Mouse (Mus musculus): ENCODE data around the gene Trappc10. TPM values are rescaled to one million over a fixed set of nuclear protein-coding genes. Genes with fewer than 3 reads are reported as not detected.

Gene Trappc10
- total RNA-seq, 4 experiments from 2014 or later: 59.1 to 66.4 (median 60.2) TPM

DNA sequence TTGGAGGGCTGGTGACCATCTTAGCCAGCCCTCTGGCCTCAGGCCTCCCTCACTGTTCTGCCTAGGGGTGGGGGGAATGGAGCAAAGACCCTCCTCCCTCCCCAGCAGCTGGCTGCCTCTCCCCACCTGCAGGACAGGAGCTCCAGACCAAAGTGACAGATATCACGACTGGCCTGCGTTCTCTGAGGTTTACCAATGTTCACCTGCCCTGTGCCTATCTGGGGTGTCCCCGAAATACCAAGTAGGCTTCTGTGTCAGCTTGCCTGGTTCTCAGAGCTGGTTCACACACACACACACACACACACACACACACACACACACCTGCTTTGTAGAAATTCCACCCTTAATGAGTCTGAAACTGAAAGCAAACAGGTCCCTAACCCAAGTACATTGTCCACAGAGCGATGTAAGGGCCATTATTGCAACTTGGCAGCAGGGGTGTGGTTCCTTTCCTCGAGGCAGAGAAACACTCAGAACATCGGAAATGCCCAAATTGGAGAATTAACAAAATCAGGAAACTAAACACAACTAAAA, 13.8 kb upstream of the Trappc10 start:
- DNase-seq: no peak

- peak; percentile 83 for DNase-seq
Measured at GRCm38 (mm10) chr10:78255646-78256059, 11.2 kb upstream of the Trappc10 start.

DNA sequence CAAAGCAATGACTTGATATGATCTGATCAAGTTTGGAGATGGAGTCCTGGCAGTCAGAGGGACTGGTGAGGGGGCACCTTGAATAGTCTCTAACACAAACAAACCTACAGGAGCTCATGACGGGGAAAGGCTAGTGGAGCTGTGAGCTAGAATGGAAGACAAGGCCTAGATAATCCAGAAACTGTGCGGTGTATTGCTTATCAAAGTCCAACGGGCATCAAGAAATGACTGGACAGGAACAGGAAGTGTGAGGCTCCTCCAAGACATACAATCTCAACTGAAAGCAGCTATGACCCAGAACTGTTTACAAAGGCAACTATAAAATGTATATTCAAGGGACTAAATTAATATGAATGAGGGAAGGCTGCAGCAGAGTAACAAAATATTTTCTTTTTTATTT, 2.8 kb upstream of the Trappc10 start:
- no peak for DNase-seq

GRCm38 (mm10) chr10:78246725-78247124, 2.3 kb upstream of the Trappc10 start:
- DNase-seq: no peak

DNA sequence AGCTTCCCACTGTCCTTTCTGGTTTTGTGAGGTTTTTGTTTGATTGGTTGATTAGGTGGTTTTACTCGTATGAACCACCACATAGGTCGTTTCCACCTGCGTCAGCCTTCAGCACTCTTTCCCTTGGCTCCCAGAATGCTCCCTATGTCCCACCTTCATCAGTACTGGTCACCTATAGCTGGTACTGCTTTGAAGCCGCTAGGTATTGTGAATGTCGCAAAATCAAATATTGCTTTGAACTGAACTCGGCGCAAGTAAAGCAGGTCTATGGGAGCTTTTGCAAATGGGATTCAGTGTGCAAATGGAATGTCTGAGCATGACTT, 745 bp upstream of the Trappc10 start:
- no peak for DNase-seq

GRCm38 (mm10) chr10:78244058-78244437, 393 bp downstream of the Trappc10 start:
- DNase-seq: no peak

DNA sequence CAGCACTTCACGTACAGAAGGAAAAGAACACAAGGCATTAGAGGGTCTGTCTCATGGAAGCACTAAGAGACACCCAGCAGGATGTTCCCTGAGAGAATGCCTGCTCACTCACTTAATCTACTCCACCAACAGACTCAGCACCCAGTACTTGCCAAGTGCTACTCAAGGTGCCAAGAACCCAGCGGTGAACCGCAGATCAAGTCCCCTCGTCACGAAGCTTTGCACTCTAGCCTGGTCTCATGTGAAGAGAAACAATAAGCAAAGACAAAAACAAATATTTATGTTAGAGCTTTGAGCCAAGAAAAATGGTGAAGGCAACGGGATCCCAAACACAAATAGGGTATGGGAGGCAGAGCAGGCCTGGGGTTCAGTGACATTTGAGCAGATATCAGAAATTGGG, 5.5 kb downstream of the Trappc10 start:
- no peak for DNase-seq

GRCm38 (mm10) chr10:78238297-78238696, 6.1 kb downstream of the Trappc10 start:
- DNase-seq: no peak

DNA sequence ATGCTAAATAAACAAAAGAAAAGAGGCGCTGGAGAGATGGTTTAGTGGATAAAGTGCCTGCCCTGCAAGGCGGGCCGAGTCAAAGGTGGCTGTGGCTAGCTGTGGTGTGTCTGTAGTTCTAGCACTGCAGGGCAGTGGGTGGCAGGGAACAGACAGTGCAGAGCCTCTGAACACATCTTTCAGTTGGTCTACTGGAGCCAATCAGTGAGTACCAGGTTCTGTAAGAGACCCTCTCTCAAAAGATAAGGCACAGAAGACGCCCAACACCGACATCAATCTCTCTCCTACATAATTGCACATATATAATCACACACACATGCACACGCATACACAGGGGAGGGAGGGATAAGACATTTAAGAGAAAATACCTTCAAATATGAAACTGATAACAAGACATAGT, 6.6 kb downstream of the Trappc10 start:
- DNase-seq: no peak

- DNase-seq: no peak
Measured at GRCm38 (mm10) chr10:78236885-78237629, 7.4 kb downstream of the Trappc10 start.

- DNase-seq: no peak
Measured at GRCm38 (mm10) chr10:78233756-78234155, 10.7 kb downstream of the Trappc10 start.

GRCm38 (mm10) chr10:78233161-78233560, 11.3 kb downstream of the Trappc10 start:
- no peak for DNase-seq

GRCm38 (mm10) chr10:78232301-78232980, 12.0 kb downstream of the Trappc10 start:
- DNase-seq: no peak

DNA sequence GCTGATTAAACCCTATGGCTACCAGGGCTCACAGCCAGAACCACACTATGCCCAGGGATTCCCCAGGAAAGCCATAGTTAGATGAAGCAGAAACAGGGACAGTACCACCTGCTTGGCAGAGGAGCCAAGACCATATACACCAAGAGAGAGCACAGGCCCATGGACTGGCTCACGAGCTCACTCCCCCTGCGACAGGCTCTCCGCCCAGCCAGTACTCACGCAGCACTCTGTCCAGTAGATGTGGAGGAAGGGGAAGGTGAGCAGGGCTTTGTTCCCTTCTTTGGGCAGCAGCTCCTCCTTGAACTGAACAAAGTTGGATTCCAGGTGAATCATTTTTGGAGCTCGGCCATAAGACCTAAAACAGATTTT, 15.9 kb downstream of the Trappc10 start:
- DNase-seq: no peak

DNA sequence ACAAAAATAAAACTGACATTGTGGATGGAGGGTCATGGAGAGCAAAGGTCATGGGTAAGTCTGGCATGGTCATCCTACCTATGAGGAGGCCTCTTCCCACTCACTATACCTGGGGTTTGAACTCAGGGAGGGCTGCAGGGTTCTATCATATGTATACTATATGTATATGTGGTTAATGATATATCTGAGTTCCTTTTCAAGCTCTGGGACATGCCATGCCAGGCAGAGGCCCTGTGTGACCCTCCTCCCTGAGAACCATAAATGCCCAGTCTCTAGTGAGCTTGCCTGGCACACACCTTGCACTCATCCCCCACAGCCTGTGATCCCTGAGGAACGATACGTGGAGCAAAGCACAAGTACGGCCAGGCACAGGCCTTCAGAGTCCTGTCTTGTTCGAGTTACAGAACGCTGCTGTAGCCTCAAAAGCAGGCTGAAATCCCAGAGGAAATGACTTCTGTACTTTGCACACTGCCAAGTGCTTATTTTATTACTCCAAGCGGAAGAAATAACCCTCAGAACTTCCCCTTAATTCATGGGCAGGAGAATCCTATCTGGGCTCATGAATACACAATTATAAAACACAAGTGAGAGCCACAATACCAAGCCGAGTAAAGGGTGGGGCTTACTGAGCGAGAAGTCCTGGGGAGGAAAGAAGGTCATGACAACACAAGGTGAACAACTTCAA, 16.4 kb downstream of the Trappc10 start:
- no peak for DNase-seq

DNA sequence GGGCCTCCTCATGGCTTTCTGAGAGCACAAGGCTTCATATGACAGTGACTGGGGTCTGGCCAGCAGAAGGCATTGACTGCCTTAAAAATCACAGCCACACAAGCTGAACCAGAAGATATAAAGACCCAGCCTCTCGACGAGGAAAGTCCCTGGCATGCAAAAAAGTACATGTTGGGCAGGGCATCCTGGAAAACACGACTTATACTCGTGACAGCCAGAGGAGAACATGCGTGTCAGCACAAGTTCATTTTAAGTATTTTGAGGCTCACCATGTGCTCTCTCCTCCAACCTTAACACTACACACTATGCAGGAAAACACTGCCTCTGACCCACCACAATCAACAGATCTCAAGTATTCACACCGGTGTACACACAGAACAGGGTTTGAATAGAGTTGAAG, 20.3 kb downstream of the Trappc10 start:
- DNase-seq: no peak

DNA sequence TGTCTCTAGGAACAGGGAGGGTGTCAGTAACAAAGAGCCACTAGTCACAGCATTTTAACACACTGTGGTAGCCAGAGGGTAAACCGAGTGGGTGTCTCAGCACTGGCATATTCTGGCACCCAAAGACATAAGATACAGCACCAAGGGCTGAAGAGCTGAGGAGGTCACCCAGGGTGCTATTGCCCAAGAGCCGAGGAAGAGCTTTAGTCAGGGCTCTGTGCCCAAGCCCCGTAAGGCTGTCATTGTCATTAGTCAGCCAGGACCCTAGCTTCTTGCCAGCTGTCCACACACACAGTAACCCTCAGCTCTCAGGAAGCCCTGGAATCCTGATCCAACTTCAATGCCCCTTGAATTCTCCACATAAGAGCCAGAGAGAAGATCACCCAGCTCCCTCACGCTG, 21.5 kb downstream of the Trappc10 start:
- peak; percentile 39 for DNase-seq

GRCm38 (mm10) chr10:78221315-78221714, 23.1 kb downstream of the Trappc10 start:
- no peak for DNase-seq

DNA sequence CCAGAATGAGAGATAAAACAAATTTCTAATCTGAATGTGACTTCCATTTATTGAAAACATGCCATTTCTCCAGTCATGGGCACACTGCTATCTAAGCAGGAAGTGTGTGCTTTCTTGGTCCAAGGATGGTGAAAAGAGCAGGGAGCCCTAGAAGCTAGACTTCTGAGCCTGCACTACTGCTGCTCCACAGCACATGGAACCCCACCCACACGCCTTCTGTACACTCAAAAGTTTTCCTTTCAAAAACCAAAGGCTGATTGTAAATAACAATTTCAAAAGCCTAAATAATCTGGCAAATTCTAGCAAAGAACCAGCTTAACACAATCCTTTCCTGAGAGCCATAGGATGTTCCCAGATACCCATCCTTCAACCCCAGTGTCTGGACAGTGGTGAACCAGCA, 24.9 kb downstream of the Trappc10 start:
- DNase-seq: no peak

- no peak for DNase-seq
Measured at GRCm38 (mm10) chr10:78218576-78218975, 25.9 kb downstream of the Trappc10 start.

- no peak for DNase-seq
Measured at GRCm38 (mm10) chr10:78216376-78217083, 27.9 kb downstream of the Trappc10 start.

DNA sequence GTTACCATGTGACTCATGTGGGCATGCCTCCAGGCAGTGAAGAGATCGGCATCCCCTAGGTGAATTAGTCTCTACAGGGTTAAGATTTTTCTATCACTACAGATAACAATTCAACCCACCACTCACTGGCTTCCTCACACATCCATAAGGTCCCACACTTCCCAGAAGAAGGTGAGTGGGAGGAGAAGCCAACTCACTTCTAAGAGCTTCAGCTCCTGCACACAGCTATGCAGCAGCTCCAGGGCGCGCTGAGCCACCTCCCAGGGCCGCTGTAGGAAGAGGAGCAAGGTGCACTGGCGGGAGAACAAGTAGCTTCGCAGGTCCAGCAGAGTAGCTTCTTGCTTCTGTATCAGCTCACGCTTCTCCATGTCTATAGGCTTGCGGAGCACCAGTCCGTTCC, 30.1 kb downstream of the Trappc10 start:
- DNase-seq: no peak

DNA sequence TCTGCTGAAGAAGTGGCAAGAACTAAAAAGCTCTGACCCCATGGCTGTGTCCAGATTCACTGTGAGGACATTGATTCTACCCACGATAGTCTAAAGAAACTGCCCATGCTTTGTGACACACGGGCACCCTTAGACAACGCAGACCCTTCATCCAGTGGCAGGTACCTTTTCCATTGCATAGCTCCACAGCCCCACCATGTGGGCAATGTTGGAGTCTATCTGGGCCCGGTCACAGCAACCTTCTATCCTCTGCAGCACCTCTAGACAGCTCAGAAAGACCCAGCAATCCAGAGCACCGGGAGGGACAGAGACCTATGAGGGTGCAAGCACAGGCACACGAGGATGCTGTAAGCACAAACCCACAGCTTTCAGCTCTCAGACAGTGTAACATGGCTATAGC, 33.1 kb downstream of the Trappc10 start:
- no peak for DNase-seq
